Mouse (Mus musculus): ENCODE data around the gene Dnajb6. TPM values are rescaled to one million over a fixed set of nuclear protein-coding genes. Genes with fewer than 3 reads are reported as not detected.

Gene Dnajb6
- 64.5 and 78.7 TPM in 2 replicates for polyA plus RNA-seq (2012; rRNA removed)

GRCm38 (mm10) chr5:29735557-29736061, at the start of gene Dnajb6, which contains the start of gene Gm5129:
Gene Dnajb6 (plus strand): TSS chr5:29735688.
Gene Gm5129 (minus strand): TSS chr5:29735936.
- peak within 1 kb of the TSS; percentile 80 for H3K27ac ChIP-seq (ENCODE audit: control insufficient read depth, insufficient read depth, low read length)
- peak within 1 kb of the TSS; percentile 71 for H3K4me3 ChIP-seq (ENCODE audit: control insufficient read depth, insufficient read depth, low read length)
- H3K36me3 ChIP-seq (ENCODE audit: control insufficient read depth, insufficient read depth, low read length), result no peaks in the 10 kb centered on the region
- peak; percentile 73; the same call in 1 of the 2 replicates for TF ChIP-seq POLR2A (IDR thresholded peaks at IDR 0.05; ENCODE audit: control insufficient read depth, extremely low read depth, insufficient read depth, low read length, poor library complexity)
- TF ChIP-seq CTCF (IDR thresholded peaks at IDR 0.05; ENCODE audit: borderline replicate concordance, control insufficient read depth, extremely low read depth, insufficient read depth, low read length, poor library complexity), result no peak
- H3K27me3 ChIP-seq (ENCODE audit: control insufficient read depth, insufficient read depth, low read length), result no peaks in the 10 kb centered on the region
- H3K4me1 ChIP-seq (replicated peaks; ENCODE audit: control insufficient read depth, insufficient read depth, low read length), result peaks cover 11% of the 10 kb centered on the region
- DNase-seq, result peak; percentile 98
- under 1% methylated on average over 46 of the region's 46 CpGs for WGBS

DNA sequence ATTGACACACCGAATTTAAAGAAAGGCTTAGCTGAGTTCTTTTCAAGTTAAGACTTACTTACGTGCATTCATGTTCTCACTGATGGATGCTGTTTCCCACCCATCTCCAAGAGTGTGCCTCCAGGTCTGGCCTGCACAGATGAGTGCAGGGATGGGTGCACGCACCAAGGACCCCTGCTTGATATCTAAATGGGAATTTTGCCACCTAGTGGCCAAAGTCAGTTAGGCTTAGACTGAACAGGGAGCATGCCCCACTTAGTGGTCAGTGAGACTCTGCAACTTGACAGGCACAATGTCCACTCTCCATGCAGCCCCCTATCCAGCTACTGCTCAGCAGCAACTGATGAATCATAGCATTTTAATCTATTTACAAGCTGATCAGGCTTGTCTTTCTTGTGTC, 47.8 kb upstream of the Dnajb6 start:
- no peak overlapping the region for H3K27ac ChIP-seq (ENCODE audit: control insufficient read depth, insufficient read depth, low read length)
- no peak overlapping the region for H3K4me3 ChIP-seq (ENCODE audit: control insufficient read depth, insufficient read depth, low read length)
- H3K27me3 ChIP-seq (ENCODE audit: control insufficient read depth, insufficient read depth, low read length), result no peaks in the 10 kb centered on the region
- TF ChIP-seq POLR2A (IDR thresholded peaks at IDR 0.05; ENCODE audit: control insufficient read depth, extremely low read depth, insufficient read depth, low read length, poor library complexity) (no peak), CTCF (IDR thresholded peaks at IDR 0.05; ENCODE audit: borderline replicate concordance, control insufficient read depth, extremely low read depth, insufficient read depth, low read length, poor library complexity) (peak; percentile 64; the same call in 1 of the 2 replicates)
- H3K36me3 ChIP-seq (ENCODE audit: control insufficient read depth, insufficient read depth, low read length), result no peaks in the 10 kb centered on the region
- peak; percentile 48 for DNase-seq
- no peaks in the 10 kb centered on the region for H3K4me1 ChIP-seq (replicated peaks; ENCODE audit: control insufficient read depth, insufficient read depth, low read length)
- 64% methylated on average over 3 of the region's 3 CpGs for WGBS

GRCm38 (mm10) chr5:29688352-29688751, 47.1 kb upstream of the Dnajb6 start:
- no peak for DNase-seq
- H3K36me3 ChIP-seq (ENCODE audit: control insufficient read depth, insufficient read depth, low read length), result no peaks in the 10 kb centered on the region
- WGBS, result 86% methylated on average over 7 of the region's 7 CpGs
- H3K4me3 ChIP-seq (ENCODE audit: control insufficient read depth, insufficient read depth, low read length), result no peak overlapping the region
- H3K27ac ChIP-seq (ENCODE audit: control insufficient read depth, insufficient read depth, low read length), result no peak overlapping the region
- no peaks in the 10 kb centered on the region for H3K4me1 ChIP-seq (replicated peaks; ENCODE audit: control insufficient read depth, insufficient read depth, low read length)
- no peak for TF ChIP-seq CTCF (IDR thresholded peaks at IDR 0.05; ENCODE audit: borderline replicate concordance, control insufficient read depth, extremely low read depth, insufficient read depth, low read length, poor library complexity)
- no peaks in the 10 kb centered on the region for H3K27me3 ChIP-seq (ENCODE audit: control insufficient read depth, insufficient read depth, low read length)

DNA sequence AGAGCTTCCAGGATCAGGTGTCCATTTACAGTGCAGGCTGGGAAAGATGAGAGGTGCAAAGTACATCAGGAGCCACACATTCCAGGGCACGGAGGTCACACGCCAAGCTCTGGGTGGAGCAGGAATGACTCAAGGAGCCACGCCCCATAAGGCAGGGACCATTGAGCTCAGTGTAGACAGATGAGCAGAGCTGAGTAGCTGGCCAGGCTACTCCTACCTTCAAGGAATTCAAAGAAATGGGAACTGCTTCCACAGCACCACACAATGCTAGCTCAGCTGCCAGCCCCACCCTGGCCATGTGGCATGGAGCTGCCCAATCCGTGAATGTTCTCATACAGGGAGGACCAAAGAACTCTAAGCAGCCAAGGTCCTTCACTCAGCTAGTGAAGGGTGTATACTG, 37.0 kb upstream of the Dnajb6 start:
- Histone ChIP-seq H3K27ac (ENCODE audit: control insufficient read depth, insufficient read depth, low read length) (no peak overlapping the region), H3K36me3 (ENCODE audit: control insufficient read depth, insufficient read depth, low read length) (no peaks in the 10 kb centered on the region), H3K27me3 (ENCODE audit: control insufficient read depth, insufficient read depth, low read length) (no peaks in the 10 kb centered on the region), H3K4me1 (replicated peaks; ENCODE audit: control insufficient read depth, insufficient read depth, low read length) (no peaks in the 10 kb centered on the region), H3K4me3 (ENCODE audit: control insufficient read depth, insufficient read depth, low read length) (no peak overlapping the region)
- no peak for DNase-seq
- WGBS, result 94% methylated on average over 4 of the region's 4 CpGs
- TF ChIP-seq CTCF (IDR thresholded peaks at IDR 0.05; ENCODE audit: borderline replicate concordance, control insufficient read depth, extremely low read depth, insufficient read depth, low read length, poor library complexity) (no peak), POLR2A (IDR thresholded peaks at IDR 0.05; ENCODE audit: control insufficient read depth, extremely low read depth, insufficient read depth, low read length, poor library complexity) (no peak)

DNA sequence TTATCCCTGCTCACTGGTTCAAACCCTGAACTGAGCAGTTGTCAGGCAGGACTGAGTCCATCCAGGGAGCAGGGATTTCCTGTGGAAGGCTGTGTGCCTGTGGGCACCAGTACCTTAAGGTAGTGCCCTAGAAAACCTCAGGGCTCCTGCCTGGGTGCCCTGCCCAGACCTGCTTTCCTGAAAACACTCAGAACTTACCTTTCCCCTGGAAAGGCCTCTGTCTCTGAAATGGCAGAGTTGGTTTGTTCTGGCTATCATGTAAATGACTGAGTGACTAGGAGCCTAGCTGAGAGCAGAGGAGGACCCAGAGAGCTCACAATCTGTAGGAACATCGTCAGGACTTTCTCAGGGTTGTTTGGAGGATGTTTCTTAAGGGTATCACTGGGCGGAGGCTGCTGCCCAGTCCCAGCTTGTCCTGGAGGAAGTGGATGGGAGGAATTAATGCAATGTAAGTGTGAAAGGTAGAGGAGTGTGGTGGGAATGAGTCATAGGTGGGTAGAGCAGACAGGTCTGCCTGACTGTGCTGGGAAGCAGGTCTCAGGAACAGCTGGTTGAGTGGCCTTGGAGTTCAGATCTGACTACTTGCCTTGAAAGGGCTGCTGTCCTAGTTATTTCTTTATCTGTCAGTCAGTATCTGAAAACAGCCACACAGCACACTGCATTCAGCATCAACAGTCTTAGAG, 35.8 kb upstream of the Dnajb6 start:
- Histone ChIP-seq H3K27ac (ENCODE audit: control insufficient read depth, insufficient read depth, low read length) (no peak overlapping the region), H3K36me3 (ENCODE audit: control insufficient read depth, insufficient read depth, low read length) (no peaks in the 10 kb centered on the region), H3K4me1 (replicated peaks; ENCODE audit: control insufficient read depth, insufficient read depth, low read length) (no peaks in the 10 kb centered on the region), H3K27me3 (ENCODE audit: control insufficient read depth, insufficient read depth, low read length) (no peaks in the 10 kb centered on the region), H3K4me3 (ENCODE audit: control insufficient read depth, insufficient read depth, low read length) (no peak overlapping the region)
- WGBS, result 92% methylated on average over 2 of the region's 2 CpGs
- no peak for DNase-seq
- TF ChIP-seq CTCF (IDR thresholded peaks at IDR 0.05; ENCODE audit: borderline replicate concordance, control insufficient read depth, extremely low read depth, insufficient read depth, low read length, poor library complexity) (no peak), POLR2A (IDR thresholded peaks at IDR 0.05; ENCODE audit: control insufficient read depth, extremely low read depth, insufficient read depth, low read length, poor library complexity) (no peak)

DNA sequence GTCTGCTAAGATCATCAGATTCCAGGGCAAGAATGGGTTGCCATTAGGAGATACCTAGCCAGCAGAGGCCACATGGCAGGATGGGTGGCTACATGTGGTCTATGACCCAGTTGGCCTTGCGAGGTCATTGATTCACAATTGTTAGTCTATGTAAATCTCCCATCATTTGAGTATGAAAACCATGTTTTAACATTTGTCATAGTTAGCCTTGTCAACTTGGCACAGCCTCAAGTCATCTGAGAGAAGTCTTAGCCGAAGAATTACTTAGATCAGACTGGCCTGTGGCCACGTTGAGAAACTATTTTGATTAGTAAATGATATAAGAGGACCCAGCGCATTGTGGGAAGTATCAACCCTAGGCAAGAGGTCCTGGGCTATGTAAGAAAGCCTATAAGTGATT, 28.2 kb upstream of the Dnajb6 start:
- H3K27ac ChIP-seq (ENCODE audit: control insufficient read depth, insufficient read depth, low read length), result no peak overlapping the region
- H3K36me3 ChIP-seq (ENCODE audit: control insufficient read depth, insufficient read depth, low read length), result no peaks in the 10 kb centered on the region
- TF ChIP-seq POLR2A (IDR thresholded peaks at IDR 0.05; ENCODE audit: control insufficient read depth, extremely low read depth, insufficient read depth, low read length, poor library complexity) (no peak), CTCF (IDR thresholded peaks at IDR 0.05; ENCODE audit: borderline replicate concordance, control insufficient read depth, extremely low read depth, insufficient read depth, low read length, poor library complexity) (no peak)
- DNase-seq, result no peak
- 93% methylated on average over 4 of the region's 4 CpGs for WGBS
- H3K4me1 ChIP-seq (replicated peaks; ENCODE audit: control insufficient read depth, insufficient read depth, low read length), result no peaks in the 10 kb centered on the region
- H3K27me3 ChIP-seq (ENCODE audit: control insufficient read depth, insufficient read depth, low read length), result no peaks in the 10 kb centered on the region
- no peak overlapping the region for H3K4me3 ChIP-seq (ENCODE audit: control insufficient read depth, insufficient read depth, low read length)

All from thymus, adult 2 months (tissue).